Mouse (Mus musculus) megakaryocyte, embryonic 14.5 days (primary cell): ENCODE data around the gene Galnt15. TPM values are rescaled to one million over a fixed set of nuclear protein-coding genes. Genes with fewer than 3 reads are reported as not detected.

Experiments
- H3K27me3 ChIP-seq: replicated peaks from 2 replicates; pipeline ENCODE3; 2012; ENCODE audit warnings: inconsistent platforms
- H3K36me3 ChIP-seq: replicated peaks from 2 replicates; pipeline ENCODE3; 2012; ENCODE audit warnings: low read length, inconsistent platforms, mixed read lengths
- H3K4me1 ChIP-seq: 2 replicates; pipeline ENCODE4 v1.6.1; 2012; ENCODE audit warnings: inconsistent platforms
- H3K4me3 ChIP-seq: replicated peaks from 2 replicates; pipeline ENCODE3; 2012; ENCODE audit warnings: moderate library complexity, mild to moderate bottlenecking, inconsistent platforms
- H3K9me3 ChIP-seq: 2 replicates; pipeline ENCODE4 v1.6.1; 2012; ENCODE audit warnings: inconsistent platforms
- FLI1 ChIP-seq: IDR thresholded peaks from 2 replicates; pipeline ENCODE4 v1.6.1; 2012; ENCODE audit warnings: low read length, inconsistent platforms, mixed read lengths
- GATA1 ChIP-seq: IDR thresholded peaks from 3 replicates; pipeline ENCODE4 v1.6.1; 2012; ENCODE audit warnings: mixed read lengths, low read length, inconsistent platforms, borderline replicate concordance
- polyA plus RNA-seq: library from polyadenylated mRNA; stranded (reverse); fragments of >175 nt; gene quantifications from 2 replicates; pipeline ENCODE4 v1.2.3, GENCODE M21; 2012; ENCODE audit warnings: low replicate concordance; ENCODE audit not compliant: insufficient read depth

The Galnt15 gene
- polyA plus RNA-seq, 1 experiment, result not detected

DNA sequence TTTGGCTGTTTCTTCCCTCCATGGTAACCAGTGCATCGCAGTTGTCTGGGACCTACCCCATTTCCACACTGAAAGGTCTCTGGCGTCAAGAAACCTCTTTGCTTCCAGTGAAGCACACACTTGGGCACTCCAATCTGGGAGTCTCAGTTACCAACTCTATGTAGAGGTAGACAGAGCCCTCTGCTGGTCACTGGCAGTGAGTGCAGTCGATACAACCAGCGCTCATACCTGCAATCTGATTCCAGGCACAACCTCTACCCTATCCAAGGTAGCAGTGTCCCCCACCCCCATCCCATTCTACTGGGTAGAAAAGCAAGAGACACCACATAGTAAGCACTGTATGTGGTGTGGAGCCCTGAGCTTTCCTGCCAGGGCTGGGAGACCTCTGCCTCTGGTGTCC, 3.7 kb downstream of the Galnt15 start:
- Histone ChIP-seq H3K4me1 (peaks cover 23% of the 10 kb centered on the region), H3K9me3 (peaks cover 4% of the 10 kb centered on the region), H3K4me3 (no peak overlapping the region), H3K27me3 (peaks cover 65% of the 10 kb centered on the region), H3K36me3 (no peaks in the 10 kb centered on the region)
- TF ChIP-seq FLI1 (no peak), GATA1 (no peak)

DNA sequence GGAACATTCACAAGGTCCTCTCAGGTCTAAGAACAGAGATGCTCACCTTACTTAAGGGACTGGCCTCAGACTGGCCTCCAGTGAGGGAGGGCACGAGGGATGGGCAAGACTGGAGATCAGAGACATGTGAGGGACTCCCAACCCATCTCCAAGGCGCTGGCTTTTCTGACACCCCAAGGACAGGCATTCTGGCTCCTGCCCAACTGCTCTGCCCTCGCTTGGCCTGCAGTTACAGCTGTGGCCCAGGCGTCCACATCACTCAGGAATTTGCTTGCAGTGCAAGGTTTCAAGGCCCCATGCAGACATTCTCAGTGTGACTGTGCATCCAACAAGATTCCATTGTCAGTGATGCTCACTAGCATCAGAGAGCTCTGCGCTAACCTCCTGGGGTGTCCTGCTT, 7.7 kb downstream of the Galnt15 start:
- no peaks in the 10 kb centered on the region for H3K36me3 ChIP-seq
- H3K4me1 ChIP-seq, result peaks cover 8% of the 10 kb centered on the region
- H3K4me3 ChIP-seq, result no peak overlapping the region
- peaks cover 52% of the 10 kb centered on the region for H3K27me3 ChIP-seq
- peaks cover 9% of the 10 kb centered on the region for H3K9me3 ChIP-seq
- TF ChIP-seq GATA1, result no peak
- TF ChIP-seq FLI1, result no peak

DNA sequence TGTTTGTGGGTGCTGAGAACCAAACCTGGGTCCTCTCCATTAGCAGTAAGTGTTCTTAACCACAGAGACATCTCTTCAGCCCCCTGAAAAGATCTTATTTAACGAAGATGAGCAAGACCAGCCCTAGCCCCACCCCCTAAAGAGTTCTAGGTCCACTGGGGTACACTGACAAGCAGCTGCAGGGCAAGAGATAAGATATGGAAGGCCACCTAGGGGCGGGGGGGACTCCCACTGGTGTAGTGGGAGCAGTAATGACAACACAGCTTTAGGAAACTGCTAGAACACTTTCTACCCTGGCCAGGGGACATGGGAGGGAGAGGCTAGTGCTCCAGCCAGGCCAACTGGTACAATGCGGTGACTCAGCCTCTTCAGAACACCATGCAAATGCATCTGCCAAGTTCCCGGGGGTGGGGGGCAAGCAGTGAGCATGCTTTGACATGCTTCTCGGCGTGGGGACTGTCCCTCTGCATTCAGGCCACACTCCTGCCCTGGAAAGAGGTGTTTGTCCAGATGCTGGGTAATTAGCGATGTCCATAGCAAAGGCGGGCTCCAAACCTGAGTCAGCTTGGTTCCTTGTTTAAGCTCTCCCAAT, 9.0 kb downstream of the Galnt15 start:
- Histone ChIP-seq H3K4me3 (no peak overlapping the region), H3K4me1 (peaks cover 5% of the 10 kb centered on the region), H3K27me3 (peaks cover 51% of the 10 kb centered on the region), H3K9me3 (peaks cover 9% of the 10 kb centered on the region), H3K36me3 (no peaks in the 10 kb centered on the region)
- no peak for TF ChIP-seq GATA1

DNA sequence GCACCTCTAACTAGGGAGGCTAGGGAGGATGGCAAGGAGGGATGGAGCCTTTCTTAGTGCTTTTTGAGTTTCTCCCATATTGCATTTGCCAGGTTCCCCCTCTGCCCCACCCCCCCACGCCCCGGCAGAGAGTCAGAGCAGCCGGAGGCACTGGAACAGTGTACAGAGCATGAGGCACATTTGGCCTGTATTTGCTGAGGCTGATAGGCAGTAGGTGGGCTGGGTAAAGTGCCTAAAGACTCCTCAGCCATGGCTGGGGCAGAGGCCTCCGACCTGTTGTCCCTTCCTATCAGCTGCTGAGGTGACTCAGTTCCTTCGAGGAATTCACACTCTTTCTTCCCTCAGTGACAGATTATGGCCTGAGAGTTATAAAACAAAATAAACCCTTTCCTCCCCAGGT, 13.3 kb downstream of the Galnt15 start:
- no peaks in the 10 kb centered on the region for H3K36me3 ChIP-seq
- H3K9me3 ChIP-seq, result peaks cover 9% of the 10 kb centered on the region
- H3K4me1 ChIP-seq, result peaks cover 4% of the 10 kb centered on the region
- TF ChIP-seq GATA1 (no peak), FLI1 (no peak)
- H3K4me3 ChIP-seq, result no peak overlapping the region
- peaks cover 55% of the 10 kb centered on the region for H3K27me3 ChIP-seq

DNA sequence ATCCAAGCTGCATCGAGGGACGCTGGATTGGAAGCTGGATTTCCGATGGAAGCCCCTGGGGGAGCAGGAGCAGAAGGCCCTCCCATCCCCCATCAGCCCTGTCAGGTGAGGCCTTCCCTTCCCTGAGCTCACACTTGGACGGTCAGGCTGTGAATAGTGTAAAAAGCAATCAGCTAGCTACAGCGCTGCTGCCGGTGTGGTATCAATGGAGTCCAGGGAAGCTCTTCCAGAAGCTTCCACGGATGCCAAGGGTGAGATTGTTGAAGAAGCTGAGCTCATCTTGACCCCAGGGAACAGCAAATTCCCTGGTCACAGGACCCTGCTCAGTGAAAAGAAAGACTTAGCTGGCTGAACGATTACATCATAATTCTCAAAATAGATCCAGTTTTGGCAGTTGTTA, 17.6 kb downstream of the Galnt15 start:
- TF ChIP-seq FLI1 (no peak), GATA1 (no peak)
- peaks cover 42% of the 10 kb centered on the region for H3K27me3 ChIP-seq
- no peaks in the 10 kb centered on the region for H3K4me1 ChIP-seq
- H3K36me3 ChIP-seq, result no peaks in the 10 kb centered on the region
- no peak overlapping the region for H3K4me3 ChIP-seq
- H3K9me3 ChIP-seq, result no peaks in the 10 kb centered on the region

DNA sequence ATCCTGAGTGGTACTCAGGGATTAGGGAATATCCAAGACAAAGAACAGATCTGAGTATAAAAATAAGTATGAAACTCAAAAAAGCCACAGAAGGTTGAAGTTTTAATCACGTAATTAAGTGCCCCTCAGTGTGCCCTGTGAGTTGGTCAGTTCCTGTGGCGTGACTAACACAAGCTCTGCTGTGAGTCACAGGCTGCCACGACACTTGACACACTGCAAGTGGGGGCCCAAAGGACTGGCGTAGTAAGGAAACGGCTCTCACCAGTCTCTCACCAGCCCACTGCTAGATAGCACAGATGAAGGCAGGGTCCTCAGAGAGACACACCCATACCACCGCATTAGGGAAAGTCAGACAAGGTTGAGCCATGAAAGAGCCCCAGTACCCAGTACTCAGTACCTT, 21.4 kb downstream of the Galnt15 start:
- Histone ChIP-seq H3K4me3 (no peak overlapping the region), H3K27me3 (peaks cover 37% of the 10 kb centered on the region), H3K9me3 (peaks cover 8% of the 10 kb centered on the region), H3K36me3 (no peaks in the 10 kb centered on the region), H3K4me1 (peaks cover 5% of the 10 kb centered on the region)
- TF ChIP-seq GATA1, result no peak
- no peak for TF ChIP-seq FLI1

DNA sequence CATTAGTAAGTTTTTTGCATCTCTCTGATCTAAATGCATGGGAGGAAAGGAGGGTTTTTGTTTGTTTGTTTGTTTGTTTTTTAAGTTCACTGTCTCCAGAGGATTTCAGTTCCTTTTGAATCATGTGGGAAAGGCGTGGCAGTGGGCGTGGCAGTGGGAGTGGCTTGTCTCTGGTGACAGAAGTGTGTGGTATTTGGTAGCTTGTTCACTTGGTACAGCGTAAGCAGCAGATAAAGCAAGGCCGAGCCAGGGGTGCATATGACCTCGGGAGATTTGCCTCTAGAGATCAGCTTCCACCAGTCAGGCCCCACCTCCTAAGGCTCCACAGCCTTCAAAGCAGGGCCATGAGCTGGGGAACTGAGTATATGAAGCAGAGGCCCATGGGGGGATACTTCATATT, 25.1 kb downstream of the Galnt15 start:
- H3K36me3 ChIP-seq, result no peaks in the 10 kb centered on the region
- H3K4me3 ChIP-seq, result no peak overlapping the region
- H3K9me3 ChIP-seq, result peaks cover 13% of the 10 kb centered on the region
- peaks cover 5% of the 10 kb centered on the region for H3K4me1 ChIP-seq
- no peak for TF ChIP-seq GATA1
- TF ChIP-seq FLI1, result no peak
- peaks cover 30% of the 10 kb centered on the region for H3K27me3 ChIP-seq

DNA sequence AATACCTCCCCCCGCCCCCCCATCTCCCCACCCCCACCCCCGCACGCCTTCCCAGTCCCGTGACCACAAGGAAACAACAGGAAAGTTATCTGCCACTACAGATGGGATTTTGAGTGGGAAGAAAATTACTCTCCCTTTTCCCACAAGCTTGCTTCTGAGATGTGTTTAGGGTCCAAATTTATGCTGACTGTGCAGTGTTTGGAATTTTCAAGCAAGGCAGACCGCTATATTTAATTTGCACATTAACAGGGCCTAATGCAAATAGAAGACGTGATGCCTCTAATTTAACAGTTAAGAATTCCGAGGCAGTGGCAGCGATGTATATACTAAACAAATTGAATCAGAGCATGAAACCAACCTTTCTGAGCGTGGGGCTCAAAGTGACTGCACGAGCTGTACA, 26.0 kb downstream of the Galnt15 start:
- Histone ChIP-seq H3K9me3 (peaks cover 13% of the 10 kb centered on the region), H3K27me3 (peaks cover 24% of the 10 kb centered on the region), H3K36me3 (no peaks in the 10 kb centered on the region), H3K4me1 (peaks cover 5% of the 10 kb centered on the region), H3K4me3 (no peak overlapping the region)
- TF ChIP-seq FLI1 (no peak), GATA1 (no peak)

DNA sequence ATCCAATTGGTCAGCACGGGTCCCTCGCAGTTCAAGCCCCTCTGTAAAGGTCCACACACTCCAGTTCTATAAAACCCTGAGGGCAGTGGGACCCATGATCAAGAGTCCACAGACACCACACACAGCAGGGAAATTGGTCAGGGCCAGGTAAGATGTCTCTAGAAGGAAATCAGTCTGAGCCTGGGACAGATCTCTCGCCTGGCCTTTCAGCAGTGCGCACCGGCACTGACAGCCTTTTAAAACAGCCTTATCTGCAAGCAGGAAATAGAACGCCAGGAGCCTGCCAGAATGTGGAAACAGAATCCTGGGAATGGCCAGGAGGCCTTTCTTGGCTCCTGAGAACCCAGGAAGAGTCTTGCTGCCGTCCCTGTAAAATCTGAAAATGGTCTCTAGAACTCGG, 27.0 kb downstream of the Galnt15 start:
- H3K9me3 ChIP-seq, result peaks cover 13% of the 10 kb centered on the region
- peaks cover 20% of the 10 kb centered on the region for H3K27me3 ChIP-seq
- peaks cover 5% of the 10 kb centered on the region for H3K4me1 ChIP-seq
- no peak overlapping the region for H3K4me3 ChIP-seq
- TF ChIP-seq FLI1 (no peak), GATA1 (no peak)
- H3K36me3 ChIP-seq, result no peaks in the 10 kb centered on the region

DNA sequence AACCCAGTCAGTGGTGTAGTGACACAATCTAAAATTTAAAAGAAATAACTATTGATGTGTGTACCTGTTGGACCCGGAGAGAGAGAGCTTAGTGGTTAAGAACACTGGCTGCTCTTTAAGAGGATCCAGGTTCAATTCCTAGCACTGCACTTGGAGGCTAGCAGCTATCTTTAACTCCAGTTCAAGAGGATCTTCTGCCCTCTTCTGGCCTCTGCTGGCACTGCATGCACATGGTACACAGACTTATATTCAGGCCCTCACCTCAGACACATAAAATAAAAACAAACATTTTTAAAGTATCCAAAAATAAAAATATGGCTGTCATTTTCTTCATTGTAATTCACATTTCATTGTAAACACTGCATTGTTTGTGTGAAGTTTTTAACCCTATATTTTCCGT, 27.9 kb downstream of the Galnt15 start:
- peaks cover 13% of the 10 kb centered on the region for H3K9me3 ChIP-seq
- no peaks in the 10 kb centered on the region for H3K36me3 ChIP-seq
- H3K27me3 ChIP-seq, result peaks cover 28% of the 10 kb centered on the region
- peaks cover 5% of the 10 kb centered on the region for H3K4me1 ChIP-seq
- no peak overlapping the region for H3K4me3 ChIP-seq
- TF ChIP-seq GATA1 (no peak), FLI1 (no peak)

DNA sequence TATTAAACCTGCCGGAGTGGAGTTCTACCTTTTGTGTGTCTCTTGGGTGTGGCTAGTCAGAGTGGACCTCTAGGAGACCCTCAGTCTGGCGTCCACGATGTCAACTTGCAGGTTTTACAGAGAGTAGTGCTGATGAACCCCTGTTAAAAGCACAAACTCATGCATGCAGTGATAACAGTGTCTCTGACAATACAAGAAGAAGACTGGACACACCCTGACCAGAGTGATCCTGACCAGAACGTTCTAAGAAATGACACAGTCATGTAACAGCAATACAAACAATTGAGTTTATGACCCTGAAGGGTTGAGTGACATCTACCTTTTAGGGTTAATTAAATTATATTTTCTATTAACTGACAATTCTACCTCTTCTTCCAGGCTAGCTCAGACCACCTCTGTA, 28.9 kb downstream of the Galnt15 start:
- H3K4me3 ChIP-seq, result no peak overlapping the region
- peaks cover 22% of the 10 kb centered on the region for H3K27me3 ChIP-seq
- H3K4me1 ChIP-seq, result peaks cover 5% of the 10 kb centered on the region
- TF ChIP-seq FLI1 (no peak), GATA1 (no peak)
- H3K9me3 ChIP-seq, result peaks cover 13% of the 10 kb centered on the region
- no peaks in the 10 kb centered on the region for H3K36me3 ChIP-seq
